Mouse (Mus musculus): ENCODE results near the gene Emd.
"Not testable (repeated sequence)": the region's sequence is repeated elsewhere in the genome, so short reads cannot be mapped to it uniquely, and the experiment has no call there.

Gene Emd

DNA sequence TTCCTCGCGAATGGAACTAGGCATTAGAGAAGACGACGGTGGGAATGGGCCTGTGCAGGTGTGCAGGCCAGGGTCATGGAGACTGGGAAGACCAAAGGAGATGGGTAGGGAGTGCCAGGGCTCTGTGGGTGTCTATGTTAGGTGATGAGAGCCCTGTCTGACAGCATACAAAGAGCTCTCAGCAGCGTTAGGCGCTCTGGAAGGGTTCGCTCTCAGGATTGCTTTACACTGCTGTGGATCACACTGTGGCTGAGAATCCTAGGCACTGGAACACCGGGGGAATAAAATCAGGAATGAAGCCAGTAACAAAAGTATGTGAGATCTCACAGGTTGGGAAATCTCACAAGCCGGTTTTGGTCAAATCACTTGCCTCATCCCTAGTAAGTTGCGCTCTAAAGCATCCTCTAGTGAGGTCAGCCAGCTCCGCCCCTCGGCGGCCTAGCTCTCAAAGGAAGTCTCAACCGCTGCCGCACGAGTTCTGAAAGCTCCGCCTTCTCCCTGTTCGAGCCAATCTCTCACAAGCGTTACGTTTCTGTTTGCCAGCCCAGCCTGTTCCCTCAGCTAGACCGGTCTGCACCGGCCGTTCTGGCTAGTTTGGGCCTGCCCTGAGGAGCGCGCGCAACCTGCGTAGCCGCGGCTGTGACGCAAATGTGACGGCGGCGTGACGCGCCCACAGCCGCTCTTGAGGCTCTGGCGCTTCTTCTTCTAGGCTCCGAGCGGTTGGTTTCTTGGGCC lies at the start of gene Emd:
Emd (plus strand) TSS at position 535 of the 735 bp plus-strand sequence.
- peak; percentile 53 to 80 for DNase-seq (ENCODE audit: low spot score in 2 of 2)

DNA sequence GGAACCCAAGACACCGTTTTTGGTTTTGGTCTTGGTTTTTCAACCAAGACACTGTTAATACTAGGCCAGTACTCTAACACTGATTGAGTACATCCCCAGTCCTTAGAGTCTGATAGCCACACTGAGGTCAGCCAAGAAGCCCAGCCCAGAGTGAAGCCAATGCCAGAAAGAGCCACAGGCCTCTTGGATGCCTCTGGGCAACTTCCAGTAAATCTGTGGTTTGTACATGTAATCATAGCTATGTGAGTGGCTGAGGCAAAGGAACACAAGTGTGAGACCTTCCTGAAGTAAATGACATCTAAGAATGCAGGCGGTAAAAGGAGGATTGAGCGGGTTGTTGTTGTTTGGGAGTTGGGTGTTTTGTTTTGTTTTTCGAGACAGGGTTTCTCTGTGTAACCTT lies 36.0 kb upstream of the Emd start:
- no peak for DNase-seq (ENCODE audit: low spot score in 2 of 2)

GRCm38 (mm10) chrX:74219449-74219848 lies 35.0 kb upstream of the Emd start:
- DNase-seq (ENCODE audit: low spot score in 2 of 2): no peak

- DNase-seq (ENCODE audit: low spot score in 2 of 2): not testable (repeated sequence)
Measured at GRCm38 (mm10) chrX:74220099-74220498, 34.4 kb upstream of the Emd start.

DNA sequence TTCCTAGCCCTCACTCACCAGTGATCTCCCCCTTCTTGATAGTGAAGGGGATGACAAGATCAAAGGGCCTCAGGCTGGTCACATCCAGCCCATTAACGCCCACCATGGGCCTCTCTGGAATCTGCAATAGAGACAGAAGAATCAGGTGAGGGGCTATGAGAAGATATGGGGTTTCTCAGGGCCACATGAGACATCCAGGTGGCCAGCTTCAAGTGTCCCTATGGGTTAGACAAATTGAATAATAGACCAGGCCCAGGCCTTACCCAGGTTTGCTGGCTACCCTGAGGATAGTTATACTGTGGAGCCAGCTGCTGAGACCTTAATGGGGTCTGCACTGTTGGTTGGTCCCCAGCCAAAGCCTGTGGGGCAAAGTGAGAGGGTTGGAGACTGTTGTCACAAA lies 24.4 kb upstream of the Emd start:
- DNase-seq (ENCODE audit: low spot score in 2 of 2): no peak

- no peak for DNase-seq (ENCODE audit: low spot score in 2 of 2)
Measured at GRCm38 (mm10) chrX:74233196-74233595, 21.3 kb upstream of the Emd start.

DNA sequence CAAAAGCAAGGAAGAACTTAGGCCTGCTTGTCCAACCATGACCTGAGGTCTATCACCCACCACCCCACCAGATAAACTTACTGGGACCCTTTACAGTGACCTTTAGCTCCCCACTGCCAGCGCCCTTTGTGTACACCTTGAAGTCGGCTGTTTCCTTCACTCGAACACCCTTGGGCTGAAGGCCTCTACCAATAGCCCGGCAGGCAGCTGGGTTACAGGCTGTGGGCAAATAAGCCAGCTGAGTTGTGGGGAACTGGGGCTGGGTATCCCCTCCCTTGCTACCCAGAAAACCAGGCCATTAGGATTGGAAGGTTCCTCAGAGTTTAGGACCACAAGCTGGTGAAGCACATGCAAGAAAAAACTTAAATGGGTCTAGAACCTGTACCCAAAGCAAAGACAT lies 14.2 kb upstream of the Emd start:
- no peak for DNase-seq (ENCODE audit: low spot score in 2 of 2)

DNA sequence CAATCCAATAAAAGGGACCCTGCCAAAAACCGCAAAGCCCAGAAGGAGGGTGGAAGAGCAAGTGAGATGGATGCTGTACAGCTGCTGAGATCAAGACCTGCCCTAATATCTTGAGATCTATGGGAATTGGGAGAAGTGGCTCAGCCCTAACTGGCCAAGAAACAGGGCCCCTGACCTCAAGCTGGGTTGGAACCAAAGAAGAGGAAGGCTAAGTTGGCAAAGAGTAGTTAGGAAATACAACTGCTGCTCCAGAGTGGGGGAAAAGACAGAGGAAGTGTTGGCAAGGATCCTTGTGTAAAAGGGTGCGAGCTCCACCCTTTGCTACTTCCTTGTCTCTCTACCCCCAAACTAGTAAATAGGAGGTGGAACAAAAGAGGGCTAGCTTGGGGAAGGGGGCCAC lies 11.1 kb upstream of the Emd start:
- no peak for DNase-seq (ENCODE audit: low spot score in 2 of 2)

DNA sequence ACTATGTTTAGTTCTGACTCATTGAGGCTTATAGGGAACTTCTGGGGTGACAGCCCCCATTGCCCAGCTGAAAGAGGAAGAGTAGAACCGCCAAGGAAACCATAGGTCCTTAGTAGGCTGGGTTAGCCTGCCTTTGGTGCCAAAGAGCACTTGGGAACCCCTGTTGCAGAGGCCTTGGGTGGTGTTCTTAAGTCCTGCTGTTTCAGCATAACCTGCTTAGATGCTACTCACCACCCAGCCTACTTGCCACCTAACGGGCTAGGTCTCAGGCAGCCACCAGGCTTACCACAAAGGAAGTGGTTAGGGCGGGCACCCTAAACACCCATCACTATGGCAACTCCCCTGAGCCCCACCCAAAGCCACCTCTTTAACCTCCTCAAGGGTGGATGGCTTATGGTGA lies 10.7 kb upstream of the Emd start:
- DNase-seq (ENCODE audit: low spot score in 2 of 2): no peak

GRCm38 (mm10) chrX:74244614-74245083 lies 9.8 kb upstream of the Emd start:
- DNase-seq (ENCODE audit: low spot score in 2 of 2): peak in 1 of 2 experiments; percentile 12

DNA sequence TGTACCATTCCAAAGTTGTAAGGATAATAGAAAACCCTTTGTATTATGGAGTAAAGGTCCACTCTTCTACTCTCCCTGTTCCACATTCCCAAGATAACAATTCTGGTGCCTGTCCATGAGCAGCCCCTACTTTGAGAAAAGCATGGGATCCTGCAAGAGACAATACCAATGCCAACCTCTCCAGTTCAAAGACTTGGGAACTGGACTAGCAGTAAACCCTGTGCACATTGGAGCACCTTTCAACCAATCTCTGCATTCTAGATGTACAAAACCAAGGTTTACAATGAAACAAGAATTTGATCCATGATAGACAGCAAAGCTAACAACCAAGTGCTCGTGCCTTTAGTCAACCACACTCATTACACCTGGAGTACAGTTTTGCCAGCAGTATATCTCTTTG lies 9.4 kb upstream of the Emd start:
- no peak for DNase-seq (ENCODE audit: low spot score in 2 of 2)

- peak; percentile 53 to 73 for DNase-seq (ENCODE audit: low spot score in 2 of 2)
Measured at GRCm38 (mm10) chrX:74245687-74246086, 8.8 kb upstream of the Emd start.

DNA sequence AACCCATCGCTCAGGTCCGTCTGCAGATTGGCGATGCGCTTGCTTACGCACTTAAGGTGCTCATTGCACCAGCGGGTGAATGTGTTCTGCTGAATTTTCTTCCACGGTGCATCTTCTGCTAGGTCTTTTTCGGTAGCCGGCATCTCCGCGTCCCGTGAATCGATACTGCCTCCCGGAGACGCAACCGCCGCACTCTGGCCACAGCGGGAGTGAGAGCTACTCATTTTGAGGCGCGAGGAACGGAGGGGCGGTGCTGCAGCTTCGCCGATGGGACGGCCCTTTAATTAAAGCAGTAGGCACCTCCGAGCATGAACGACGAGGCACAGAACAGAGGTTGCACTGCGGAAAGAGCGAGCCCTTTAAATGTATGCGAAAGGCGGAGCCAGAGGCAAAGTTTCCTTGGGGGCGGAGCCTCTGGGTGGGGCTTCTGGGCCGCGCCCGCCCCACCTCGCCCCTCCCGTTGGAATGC lies 8.2 kb upstream of the Emd start:
- peak; percentile 56 to 73 for DNase-seq (ENCODE audit: low spot score in 2 of 2)

DNA sequence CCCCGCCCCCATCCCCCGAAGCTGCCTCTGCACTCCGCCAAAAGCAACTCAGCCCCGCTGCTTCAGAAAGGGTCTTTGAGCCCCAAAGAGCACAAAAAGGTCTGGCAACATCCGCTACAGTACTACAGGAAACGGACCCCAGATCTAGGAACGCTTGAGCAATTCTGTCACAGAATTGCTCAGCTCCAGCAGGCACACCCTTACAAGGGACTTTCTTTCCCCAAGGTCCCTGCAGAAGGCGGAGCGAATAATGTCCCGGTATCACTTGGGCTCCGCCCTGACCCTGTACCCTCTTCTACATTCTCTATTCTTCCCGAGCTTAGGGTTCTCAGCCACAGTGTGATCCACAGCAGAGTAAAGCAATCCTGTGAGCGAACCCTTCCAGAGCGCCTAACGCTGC lies 7.8 kb upstream of the Emd start:
- DNase-seq (ENCODE audit: low spot score in 2 of 2): no peak

DNA sequence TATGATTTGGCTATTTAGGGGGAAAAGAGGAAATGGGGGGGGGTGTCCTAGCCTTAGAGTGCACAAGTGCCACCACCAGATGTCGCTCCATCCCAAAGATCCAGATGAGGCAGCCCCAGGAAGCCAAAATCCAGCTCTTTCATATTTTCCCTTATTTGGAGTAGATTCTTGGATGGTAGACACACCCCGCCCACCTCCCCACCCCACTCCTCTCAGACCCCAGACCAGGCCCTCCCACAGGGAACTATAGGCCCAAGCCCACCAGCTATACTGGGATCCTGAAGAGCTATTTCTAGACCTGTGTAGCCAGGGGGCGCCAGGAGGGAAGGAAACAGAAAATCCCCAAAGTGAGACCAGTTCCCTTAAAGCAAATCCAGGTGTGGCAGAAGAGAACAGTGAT lies 5.8 kb upstream of the Emd start:
- peak in 1 of 2 experiments; percentile 63 for DNase-seq (ENCODE audit: low spot score in 2 of 2)

- DNase-seq (ENCODE audit: low spot score in 2 of 2): peak in 1 of 2 experiments; percentile 63
Measured at GRCm38 (mm10) chrX:74249615-74250014, 4.9 kb upstream of the Emd start, which contains the start of gene Flna. Gene Flna (minus strand): TSS chrX:74249820.

DNA sequence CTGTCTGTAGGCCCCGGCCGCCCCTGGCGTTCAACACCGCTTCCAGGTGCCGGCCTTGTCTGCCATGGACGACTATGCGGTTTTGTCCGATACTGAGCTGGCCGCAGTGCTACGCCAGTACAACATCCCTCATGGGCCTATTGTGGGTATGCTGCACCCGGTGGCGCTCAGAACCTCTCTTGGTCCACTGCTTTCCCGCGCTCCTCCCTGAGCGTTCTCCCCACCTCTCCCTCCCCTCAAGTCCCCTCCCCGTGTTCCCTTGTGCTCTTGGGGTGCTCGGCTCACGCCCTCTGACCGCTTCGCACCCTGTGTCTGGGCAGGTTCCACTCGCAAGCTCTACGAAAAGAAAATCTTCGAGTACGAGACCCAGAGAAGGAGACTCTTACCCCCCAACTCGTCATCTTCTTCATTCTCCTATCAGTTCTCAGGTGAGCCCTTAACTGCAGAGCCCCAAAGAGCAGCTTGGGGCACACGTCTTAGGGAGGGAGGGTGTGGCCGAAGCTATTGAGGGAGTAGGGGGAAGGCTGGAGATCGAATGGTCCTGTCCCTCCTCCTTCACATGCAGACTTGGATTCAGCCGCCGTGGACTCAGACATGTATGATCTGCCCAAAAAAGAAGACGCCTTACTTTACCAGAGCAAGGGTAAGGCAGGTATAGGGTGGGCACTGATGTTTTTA lies 540 bp downstream of the Emd start:
- DNase-seq (ENCODE audit: low spot score in 2 of 2): no peak

GRCm38 (mm10) chrX:74257746-74258145 lies 3.3 kb downstream of the Emd start:
- no peak for DNase-seq (ENCODE audit: low spot score in 2 of 2)

GRCm38 (mm10) chrX:74269736-74270061 lies 15.2 kb downstream of the Emd start:
- DNase-seq (ENCODE audit: low spot score in 2 of 2): no peak

GRCm38 (mm10) chrX:74270062-74270901 lies 15.8 kb downstream of the Emd start, which contains the start of gene Rpl10:
Gene Rpl10 (plus strand): TSS chrX:74270812.
- peak; percentile 57 to 80 for DNase-seq (ENCODE audit: low spot score in 2 of 2)

DNA sequence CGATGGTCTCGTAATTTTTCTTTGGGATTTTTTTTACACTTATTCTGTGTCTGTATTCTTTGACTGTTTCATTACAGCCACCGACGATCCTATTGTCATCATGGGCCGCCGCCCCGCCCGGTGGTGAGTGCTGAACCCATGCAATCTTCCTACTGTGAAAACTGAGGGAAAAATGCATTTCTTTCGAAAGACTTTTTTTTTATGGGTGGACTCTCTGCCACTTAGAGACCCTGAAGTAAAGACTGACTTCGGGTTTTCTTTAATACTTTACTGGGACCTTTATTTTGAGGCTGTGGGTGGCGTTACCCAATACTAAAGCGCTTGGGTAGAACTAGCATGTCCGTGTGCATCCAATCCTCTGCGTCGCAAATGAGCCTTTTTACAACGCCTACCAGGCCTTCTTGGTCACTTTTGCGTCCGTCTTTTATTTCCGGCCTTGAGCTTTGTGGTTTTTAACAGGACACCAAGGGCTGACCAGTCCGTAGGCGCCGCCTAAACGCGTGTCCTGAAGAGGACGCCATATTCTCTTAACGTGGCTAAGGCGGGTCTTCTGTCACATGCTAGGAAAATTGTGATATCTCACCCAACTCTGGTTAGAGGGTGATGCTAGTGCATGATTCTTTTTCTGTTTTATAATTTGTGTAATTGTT lies 16.5 kb downstream of the Emd start:
- DNase-seq (ENCODE audit: low spot score in 2 of 2): no peak
